Comparison of ENCODE assay signal across 13 mouse cellular contexts in the genomic region with DNA sequence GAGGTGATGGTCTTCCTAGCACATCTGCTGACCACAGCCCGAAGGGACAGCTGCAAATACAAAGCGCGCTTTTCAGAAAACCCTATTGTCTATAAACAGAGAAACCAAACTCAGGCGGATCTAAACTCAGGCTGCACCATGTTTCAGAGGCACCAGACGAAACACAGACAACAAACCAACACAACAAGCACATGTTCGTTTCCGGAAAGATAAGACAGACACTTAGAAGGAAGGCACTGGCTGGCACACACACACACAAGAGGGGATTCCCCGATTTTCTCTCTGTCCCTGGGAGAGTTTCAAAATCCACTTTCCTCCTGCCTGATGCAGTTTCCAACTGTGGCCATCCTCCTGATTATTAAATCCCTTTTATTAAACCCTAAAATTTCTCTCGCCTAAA. TPM values are rescaled to one million over a fixed set of nuclear protein-coding genes. Genes with fewer than 3 reads are reported as not detected.
"Had no signal": no experiment of that assay in that cellular context is flagged by ENCODE, and none has a peak within 500 bp of the region (broad histone marks: within the 10 kb centered on the region; RNA-seq: fewer than 3 reads in every experiment).

No protein-coding gene starts in this region.

RNA-seq across cellular contexts. Expression of a gene that starts 16.8 kb away (rescaled TPM):
- total RNA-seq: neutrophil, adult 5-6 weeks had no signal
- polyA plus RNA-seq: neural tube, embryonic 13.5 days; neural tube, embryonic 14.5 days; neural tube, embryonic 15.5 days; small intestine, adult 2 months; spleen, adult 2 months; stomach, embryonic 14.5 days; stomach, embryonic 15.5 days; stomach, embryonic 16.5 days; stomach, postnatal 0 days; thymus, adult 2 months; thymus, postnatal 0 days; urinary bladder, adult 2 months had no signal

RNA-seq across cellular contexts. Expression of a gene that starts 50.5 kb away (rescaled TPM):
- polyA plus RNA-seq: neural tube, embryonic 14.5 days had no signal
